Mouse (Mus musculus): ENCODE measurements around the gene Aknad1. TPM values are rescaled to one million over a fixed set of nuclear protein-coding genes. Genes with fewer than 3 reads are reported as not detected.

The Aknad1 gene
- not detected for polyA plus RNA-seq (2017; shearing (Covaris generic))

DNA sequence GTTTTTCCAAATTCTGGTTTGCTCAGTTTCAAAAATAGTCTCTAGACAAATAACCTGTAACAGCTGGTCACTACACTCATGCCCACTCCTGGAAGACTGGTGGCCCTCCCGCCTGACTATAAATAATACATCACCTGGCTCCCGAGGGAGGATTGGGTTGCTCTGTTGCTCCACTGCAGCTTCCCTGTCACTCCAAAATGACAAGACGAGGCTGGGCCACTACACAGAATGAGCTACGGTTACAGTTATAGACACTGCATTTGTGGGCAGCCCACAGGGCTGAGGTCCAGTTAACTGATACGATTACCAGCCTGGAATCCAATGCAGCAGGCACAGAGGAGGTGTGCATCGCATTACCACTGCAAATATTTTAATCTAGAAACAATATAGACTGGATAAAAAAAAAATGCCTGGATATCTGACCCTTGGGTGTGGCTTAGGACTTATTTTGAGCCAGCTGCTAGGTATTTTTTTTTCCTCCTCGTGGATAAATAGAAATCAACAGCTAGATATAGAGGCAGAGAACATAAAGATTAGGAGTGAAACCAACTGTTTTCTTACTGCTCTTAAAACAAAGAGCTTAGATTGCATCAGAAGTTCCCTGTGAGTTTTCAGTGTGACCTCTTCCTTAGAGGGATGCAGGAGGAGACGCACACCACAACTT lies at the start of gene Aknad1:
Gene Aknad1 (plus strand): TSS at position 614 of the 664 bp plus-strand sequence.
- ATAC-seq = no peak

DNA sequence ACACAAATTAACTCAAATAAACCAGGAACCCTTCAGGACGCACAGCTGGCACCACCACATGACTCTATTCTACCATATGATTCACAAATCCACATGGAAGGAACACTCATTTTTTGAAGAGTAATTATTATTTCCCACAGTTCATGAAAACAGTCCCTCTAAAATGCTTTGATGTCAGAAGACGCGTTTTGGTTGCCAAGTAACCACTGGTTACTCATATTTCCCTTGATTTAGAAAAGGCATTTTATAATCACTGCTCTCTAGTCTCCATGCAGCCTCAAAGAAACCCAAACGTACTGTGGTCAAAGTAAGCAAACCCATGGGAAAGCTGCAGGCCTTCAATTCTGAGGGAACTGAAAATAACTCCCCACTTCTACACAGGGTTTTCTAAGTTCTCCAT lies 49.5 kb upstream of the Aknad1 start:
- ATAC-seq = no peak

DNA sequence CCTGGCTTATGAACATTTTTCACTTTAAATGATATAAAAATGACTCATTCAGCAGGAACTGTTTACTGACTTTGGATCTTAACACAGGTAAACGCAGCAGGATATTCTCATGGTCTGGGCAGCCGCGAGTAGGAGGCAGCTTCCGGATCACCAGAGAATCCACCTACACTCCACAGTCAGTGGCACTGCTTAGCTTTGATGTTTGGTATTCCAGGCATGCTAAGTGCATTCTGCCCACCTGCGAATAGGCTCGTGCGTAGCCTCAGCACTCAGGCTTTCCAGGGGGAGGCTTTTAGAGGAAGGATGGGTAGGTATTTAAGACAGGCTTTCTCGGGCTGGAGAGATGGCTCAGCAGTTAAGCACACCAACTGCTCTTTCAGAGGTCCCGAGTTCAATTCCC lies 45.1 kb upstream of the Aknad1 start:
- ATAC-seq = no peak

DNA sequence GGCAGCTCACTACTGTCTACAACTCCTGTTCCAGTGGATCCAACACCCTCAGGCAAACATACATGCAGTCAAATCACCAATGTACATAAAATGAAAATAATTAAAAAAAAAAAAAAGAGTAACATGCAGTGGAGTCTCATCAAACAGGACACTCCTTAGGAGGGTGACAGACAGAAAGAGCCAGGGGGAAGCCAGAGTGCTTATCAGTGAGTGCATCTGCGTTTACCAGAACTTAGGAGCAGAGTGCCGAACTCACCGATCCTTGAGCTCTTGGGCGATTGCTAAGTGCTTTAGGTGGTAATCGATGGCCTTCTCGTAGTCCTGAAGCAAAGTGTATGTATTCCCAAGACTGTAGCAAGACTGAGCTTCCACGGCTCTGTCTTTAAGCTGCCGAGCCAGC lies 40.8 kb upstream of the Aknad1 start:
- no peak for ATAC-seq

DNA sequence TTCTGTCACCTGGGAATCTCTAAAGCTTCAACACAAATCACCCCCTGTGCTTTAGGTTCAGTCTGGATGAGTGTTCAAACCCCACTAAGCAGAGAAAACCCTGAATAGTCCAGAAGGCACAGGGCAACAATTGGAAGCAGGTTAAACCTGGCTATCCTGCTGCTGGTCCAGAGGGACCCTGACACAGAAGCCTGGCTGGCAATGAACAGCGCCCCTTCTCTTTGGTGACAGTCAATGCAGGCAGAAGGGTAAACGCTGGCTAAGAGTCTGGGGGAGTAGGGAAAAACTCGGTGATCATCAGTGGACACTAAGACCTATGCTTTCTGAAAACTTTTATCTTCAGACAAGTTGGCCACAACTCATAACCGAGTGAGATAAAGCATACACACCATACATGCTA lies 39.7 kb upstream of the Aknad1 start:
- ATAC-seq = no peak

DNA sequence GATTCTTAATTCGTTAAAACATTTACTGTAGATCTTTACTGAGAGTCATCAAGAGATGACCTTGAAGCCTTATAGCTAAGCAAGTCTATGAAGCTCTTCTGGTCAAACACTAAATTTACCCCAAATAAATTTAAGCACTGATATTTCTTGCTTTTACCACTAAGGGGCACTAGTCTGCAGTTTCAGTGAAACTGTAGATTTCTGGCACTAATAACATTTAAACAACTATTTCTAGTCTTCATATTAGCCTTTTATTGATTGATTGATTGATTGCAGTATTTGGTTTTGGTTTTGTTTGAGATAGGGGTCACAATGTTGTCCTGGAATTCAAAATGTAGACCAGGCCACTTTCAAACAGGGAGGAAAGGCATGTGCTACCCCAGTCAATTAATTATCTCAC lies 38.2 kb upstream of the Aknad1 start:
- no peak for ATAC-seq

DNA sequence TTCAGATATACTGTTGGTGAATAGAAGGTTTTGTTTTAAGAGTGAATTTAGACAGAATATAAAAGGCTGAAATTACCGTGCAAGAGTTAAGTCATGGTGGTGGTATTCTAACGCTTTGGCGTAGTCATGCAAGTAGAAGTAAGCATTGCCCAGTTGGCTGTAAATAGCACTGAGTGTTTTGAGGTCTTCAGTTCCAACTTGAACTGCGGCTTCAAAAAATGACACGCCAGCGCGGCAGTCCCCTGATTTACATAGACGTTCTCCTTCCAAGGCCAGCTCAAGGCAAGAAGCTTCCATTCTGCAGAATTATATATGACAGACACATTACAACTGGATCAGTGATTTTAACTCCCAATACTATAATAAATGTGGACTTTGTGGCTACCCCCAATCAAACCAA lies 36.7 kb upstream of the Aknad1 start:
- ATAC-seq = no peak

DNA sequence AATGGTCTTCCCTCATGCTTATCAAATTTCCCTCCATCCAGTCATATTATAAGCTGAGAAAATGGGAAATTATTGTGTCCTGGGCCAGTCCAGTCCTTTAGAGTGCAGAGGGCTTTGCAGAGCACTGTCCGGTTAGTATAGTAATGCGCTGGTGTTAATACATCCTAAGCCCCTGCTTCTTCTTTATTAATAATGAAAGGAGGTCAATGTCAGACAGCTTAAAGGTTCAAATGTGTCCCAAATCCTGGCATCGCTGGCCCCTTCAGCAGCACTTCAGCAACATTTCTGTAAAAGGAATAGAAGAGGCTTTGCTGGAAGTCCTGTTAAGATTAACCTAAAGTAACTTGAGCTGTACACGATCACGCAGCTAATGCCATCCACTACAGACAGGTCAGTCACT lies 28.2 kb upstream of the Aknad1 start:
- ATAC-seq = no peak

DNA sequence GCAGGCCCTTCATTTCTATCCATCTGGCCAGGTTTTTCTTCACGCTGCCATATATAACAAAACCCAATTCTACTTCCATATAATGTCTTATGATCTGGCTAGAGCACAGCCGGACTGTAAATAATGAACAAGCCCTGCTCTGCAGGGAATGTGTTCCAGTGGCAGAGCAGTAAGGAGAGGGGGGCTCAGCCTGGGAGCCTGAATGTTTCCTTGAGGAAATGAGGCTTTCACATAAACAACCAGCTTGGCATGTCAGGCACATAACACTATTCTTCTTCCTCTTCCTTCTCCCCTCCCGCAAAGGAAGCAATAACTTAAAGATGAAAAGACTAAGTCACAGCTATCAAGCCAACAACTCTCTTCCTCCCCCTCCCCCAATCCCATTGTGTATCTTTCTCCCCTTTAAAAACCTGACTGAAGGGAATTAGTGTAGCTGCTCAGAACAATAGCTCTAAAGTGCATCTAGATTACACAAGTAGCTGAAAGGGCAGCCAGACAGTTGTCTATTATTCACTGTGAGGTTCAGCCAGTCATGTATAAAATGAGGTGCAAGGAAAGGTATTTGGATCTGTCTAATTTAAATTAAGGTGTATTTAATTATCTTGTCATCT lies 26.3 kb upstream of the Aknad1 start:
- no peak for ATAC-seq

DNA sequence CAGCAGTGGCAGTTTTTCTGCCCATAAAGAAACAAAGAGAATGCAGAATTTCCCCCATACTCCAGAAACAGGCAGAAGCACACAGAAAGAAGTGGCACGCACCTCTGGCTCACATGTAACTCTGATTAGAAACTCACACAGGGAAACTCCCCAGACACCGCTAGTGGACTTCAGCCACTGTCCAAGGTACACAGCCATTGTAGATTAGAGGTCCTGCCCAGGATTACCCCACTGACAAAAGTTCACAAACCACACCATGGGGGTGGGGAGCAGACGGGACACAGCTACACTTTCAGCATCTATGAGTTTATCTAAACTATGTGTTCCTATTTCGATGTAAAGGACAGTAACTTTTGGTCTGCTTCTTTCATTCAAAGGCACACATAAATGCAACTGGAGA lies 24.6 kb upstream of the Aknad1 start:
- ATAC-seq = no peak

DNA sequence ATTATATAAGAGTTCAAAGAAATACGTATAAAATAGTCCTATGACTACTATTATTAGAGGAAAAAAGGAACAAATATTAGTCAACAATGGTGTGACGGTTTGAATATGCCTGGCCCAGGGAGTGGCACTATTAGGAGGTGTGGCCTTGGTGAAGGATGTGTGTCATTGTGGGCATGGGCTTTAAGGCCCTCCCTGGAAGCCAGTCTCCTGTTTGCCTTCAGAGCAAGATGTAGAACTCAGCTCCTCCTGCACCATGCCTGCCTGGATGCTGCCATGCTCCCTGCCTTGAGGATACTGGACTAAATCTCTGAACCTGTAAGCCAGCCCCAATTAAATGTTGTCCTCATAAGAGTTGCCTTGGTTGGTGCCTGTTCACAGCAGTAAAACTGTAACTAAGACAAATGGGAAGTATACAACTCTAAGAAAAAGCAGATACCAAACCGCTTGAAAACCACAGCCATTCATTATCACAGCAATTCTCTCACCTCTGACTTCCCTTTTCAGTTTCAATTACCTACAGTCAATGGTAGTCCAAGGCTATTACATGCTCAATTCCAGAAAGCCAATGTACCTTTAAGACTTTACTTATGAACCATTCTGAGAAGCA lies 21.5 kb upstream of the Aknad1 start:
- ATAC-seq = peak; percentile 34

DNA sequence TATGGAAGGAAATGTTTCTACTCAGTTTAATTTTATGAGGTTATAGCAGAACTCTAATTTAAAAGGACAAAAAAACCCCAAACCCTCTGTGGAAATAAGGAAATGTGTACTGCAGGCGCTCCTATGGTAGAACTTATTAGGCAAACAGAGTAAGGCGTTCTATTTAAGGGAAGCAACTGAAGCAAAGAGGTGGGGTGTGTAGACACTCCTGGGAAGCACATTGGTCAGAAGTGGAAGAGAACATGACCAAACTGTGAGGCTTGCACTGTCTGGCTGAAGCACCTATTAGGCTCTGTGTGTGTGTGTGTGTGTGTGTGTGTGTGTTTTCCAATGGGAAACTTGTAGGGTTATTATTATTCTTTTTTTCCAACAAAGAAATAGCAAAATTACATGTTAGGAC lies 20.1 kb upstream of the Aknad1 start:
- ATAC-seq = no peak

DNA sequence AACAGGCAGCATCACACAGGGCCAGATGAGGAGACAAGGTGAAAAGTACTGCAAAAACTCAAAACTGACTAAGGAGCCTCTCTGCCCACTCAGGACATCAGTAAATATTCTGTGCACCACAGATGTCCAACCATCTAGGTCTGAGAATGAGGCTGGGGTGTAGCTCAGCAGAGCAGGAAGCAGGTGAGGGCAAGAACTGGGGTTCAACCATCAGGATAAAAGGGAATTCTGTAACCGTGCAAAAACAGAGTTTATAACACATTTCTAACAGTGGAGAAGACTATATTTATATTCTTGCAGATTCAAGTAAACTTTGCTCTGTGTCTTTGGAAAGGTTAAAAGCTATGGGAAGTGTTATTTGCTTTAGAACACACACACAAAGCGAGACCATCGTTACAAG lies 19.7 kb upstream of the Aknad1 start:
- no peak for ATAC-seq

DNA sequence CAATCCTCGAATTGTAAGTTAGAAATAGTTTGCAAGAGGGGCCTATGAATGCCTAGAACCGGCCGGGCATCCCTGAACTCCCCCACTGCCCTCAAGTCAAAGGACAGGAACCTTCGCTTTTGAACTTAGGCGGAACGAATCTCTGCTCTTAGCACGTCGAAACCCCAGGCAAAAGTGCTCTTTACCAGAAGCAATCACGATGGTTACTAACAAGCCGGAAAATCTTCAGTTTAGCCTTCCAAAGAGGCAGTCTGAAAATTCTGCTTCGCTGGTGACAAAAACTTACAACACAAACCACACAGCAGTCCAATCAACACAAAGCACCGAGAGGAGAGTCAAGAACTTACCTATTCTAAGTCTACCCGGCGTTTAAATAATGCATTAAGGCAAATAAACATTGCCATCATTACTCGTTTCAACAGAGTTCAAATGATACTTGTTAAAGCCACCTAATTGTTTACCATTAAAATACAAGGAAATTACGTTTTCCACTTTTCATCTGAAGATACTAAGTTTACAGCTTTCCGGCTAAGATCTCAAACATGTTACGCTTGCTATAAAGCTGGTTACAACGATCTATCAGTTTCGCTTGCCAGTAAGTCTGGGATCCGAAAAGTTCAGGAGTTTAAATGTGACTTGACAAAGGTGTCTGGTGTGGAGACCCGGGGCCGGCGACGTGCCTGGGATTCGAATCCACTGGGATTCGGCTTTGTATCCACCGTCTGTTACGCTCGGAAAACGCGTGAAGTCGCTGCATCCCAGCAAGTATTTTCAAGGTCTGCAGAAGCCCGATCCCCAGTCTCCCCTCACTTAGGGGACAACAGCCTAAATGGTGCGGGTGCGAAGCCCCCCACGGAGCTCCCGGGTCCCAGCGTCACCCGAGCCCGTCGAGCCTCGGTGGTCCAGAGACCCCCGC lies 18.1 kb upstream of the Aknad1 start:
- no peak for ATAC-seq

DNA sequence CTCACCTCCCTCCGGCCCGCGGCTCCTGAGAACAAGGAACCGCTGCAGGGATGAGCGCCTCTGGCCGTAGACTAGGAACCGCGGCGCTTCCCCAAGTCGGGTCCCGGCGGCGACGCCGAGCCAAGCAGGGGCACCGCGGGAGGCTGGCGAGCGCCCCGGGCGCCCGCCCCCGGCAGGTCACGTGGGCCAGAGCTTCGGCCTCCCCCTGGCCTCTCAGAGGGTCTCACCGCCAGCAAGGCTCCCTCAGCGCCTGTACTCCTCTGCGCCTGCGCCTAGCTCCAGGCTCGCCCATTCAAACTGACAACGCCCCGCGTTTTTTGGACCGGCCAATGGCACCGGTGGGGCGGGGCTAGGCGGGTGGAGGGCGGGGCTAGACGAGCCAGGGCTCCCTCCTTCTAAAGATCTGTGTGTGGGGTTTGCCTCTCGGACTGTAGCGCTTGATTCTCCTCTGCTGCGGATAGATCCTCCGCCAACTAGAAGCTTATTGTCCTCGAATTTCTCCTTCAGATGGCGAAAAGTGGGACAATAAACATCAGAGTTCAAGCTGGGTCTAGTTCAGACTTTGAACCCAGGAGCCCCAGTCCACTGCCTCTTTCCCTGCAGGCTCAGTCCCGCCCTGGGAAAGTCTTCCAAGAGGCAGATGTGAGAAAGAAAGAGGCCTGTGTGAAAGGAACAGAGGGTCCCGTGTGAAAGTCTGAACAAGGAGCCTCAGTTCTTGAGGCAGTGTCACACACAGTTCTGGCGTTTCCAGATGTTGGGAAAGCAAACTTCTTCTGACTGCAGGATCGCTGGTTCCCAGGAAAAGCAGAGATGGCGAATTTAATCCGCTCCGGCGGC lies 17.2 kb upstream of the Aknad1 start, which contains the start of gene Gpsm2:
Gene Gpsm2 (minus strand): TSS at position 274 of the 837 bp plus-strand sequence.
- ATAC-seq = peak; percentile 87

DNA sequence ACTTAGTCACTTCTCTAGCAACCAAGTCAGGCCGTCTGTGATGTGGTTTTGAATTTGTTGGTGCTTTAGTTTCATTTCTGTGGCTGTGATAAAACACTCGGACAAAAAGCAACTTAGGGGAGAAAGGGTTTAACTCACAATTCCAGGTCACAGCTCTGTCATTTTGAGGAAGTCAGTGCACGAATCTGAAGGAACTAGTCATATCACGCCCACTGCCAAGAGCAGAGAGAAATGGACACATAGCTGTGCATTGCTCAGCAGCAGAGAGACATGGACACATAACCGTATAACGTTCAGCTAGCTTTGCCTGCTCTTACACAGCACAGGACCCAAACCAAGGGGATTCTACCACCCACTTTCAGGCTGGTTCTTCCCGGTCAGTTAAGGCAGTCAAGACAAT lies 13.0 kb upstream of the Aknad1 start:
- no peak for ATAC-seq

DNA sequence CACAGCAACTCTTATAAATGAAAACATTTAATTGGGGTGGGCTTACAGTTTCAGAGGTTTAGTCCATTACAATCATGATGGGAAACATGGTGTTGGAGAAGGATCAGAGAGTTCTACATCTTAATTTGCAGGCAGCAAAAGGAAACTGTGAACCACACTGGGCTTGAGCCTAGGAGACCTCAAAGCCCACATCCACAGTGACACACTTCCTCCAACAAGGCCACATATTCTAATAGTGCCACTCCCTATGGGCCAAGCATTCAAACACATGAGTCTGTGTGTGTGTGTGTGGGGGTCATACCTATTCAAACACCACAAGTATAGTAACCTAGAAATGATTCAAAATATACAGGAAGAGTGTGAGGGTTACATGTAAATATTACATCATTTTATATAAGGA lies 12.1 kb upstream of the Aknad1 start:
- ATAC-seq = no peak

DNA sequence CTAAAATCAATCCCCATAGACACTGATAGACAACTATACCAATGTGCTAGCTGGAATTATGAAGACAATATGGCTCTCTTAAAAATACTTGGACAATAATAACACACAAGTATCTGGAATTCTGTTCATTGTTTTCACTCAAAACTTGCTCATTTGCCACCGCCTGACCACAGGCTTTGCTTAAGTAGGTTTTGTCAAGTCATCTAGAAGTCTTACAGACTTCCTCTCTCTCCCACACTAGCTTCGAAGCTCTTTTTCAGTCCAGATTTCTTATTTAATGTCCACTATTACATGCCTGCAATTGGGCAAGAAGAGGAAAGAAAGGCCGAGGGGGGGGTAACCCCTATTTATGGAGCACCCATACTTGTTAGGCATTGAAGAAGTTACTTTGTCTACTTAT lies 11.7 kb upstream of the Aknad1 start:
- ATAC-seq = no peak

DNA sequence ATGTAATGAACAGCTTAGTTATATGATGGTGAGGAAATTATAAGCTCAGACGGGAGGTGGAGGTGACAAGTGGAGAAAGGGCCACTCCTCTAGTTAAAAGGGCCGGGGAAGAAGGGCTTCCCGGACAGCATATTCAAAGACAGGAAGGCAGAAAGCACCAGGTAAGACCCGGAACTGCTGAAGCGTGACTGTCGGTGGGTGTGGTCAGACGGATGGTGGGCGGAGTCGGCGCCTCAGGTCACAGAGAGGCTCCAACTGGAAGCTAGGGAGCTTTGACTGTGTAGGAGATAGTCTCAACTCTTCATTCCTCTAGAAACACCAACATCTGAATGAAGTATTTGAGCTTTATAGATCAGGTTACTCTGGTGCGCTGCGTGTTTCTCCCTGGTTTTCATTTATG lies 9.1 kb upstream of the Aknad1 start:
- ATAC-seq = no peak

DNA sequence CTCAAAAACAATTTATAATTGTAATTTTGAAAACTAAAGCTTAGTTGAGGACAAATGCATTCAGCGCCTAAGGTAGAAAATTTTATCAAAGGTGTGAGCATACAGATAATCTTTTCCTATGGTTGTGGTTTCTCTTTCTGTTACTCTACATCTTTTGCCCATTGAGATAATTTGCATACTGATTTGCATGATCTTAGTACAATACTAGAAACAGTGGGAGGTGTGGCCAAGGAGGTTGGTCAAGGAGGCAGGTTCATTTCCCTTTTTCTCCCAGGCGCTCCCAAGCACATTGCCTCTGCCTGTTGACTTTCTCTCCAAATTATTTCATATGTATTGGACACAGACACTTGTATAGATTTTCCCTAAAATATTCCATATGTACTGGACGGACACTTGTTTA lies 1.7 kb upstream of the Aknad1 start:
- peak; percentile 63 for ATAC-seq

DNA sequence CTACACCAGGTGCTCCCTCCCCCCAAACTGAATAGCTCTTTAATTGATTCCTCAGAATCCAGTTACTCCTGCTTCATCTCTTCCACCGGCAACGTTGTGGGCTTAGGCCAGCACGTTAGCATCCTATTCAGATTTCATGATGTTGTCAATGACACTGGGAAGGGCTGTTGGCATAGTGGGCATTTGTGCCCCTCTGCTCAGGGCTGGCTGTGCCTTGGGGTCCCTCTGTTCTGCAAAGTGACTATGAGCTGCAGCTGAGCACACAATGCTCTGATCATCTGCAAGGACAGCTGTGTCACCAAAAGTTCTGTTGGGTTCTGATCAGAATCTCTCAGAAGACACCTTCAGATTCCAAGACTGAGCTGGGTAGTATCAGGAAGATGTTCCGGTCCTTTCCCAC lies 4.6 kb downstream of the Aknad1 start:
- no peak for ATAC-seq

DNA sequence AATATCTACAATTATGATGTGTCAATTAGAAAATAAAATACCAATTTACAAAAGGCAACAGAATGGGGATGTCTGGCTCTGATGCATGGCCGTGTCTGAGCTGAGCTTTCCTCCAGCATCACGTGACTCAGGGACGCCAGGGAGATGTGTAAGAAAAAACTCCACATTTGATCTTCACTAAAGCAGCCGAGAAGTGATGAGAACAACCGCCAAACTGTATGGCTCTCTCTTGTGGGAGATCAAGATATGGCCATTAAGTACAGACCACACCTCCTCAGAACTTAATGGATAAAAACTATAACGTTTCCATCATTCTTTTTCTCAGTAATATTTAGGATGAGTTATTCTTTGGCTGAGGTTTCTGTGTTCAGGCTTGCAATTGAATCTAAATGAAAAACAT lies 11.6 kb downstream of the Aknad1 start:
- ATAC-seq = no peak
